Mouse (Mus musculus): ENCODE results near the gene Olfr320. TPM values are rescaled to one million over a fixed set of nuclear protein-coding genes. Genes with fewer than 3 reads are reported as not detected.

Gene Olfr320
- not detected for polyA plus RNA-seq (2014; fragmentation: Illumina TruSeq; extraction: RNeasy Lipid Tissue Mini Kit (QIAGEN cat#74804))

GRCm38 (mm10) chr11:58680799-58681198 lies at the start of gene Olfr320:
Gene Olfr320, plus strand, starts transcription at chr11:58681099.

GRCm38 (mm10) chr11:58640272-58640867 lies 40.5 kb upstream of the Olfr320 start, which contains the start of gene Trim58:
Gene Trim58, plus strand, starts transcription at chr11:58640465.

GRCm38 (mm10) chr11:58658596-58658995 lies 22.3 kb upstream of the Olfr320 start, which contains the start of gene Olfr322:
Gene Olfr322, plus strand, starts transcription at chr11:58658782.

GRCm38 (mm10) chr11:58698862-58699261 lies 18.0 kb downstream of the Olfr320 start, which contains the start of gene Olfr319:
Gene Olfr319, plus strand, starts transcription at chr11:58699162.

GRCm38 (mm10) chr11:58723914-58724313 lies 43.0 kb downstream of the Olfr320 start, which contains the start of gene Olfr318:
Gene Olfr318, minus strand, starts transcription at chr11:58724014.

Other genes with a start within 250 kb of the Olfr320 start
- not detected for gene Gm12253, start 248.5 kb upstream of the Olfr320 start, polyA plus RNA-seq (2014; fragmentation: Illumina TruSeq; extraction: RNeasy Lipid Tissue Mini Kit (QIAGEN cat#74804))
- not detected for gene Lypd9, start 228.2 kb upstream of the Olfr320 start, polyA plus RNA-seq (2014; fragmentation: Illumina TruSeq; extraction: RNeasy Lipid Tissue Mini Kit (QIAGEN cat#74804))
- not detected for gene Olfr30, start 218.8 kb upstream of the Olfr320 start, polyA plus RNA-seq (2014; fragmentation: Illumina TruSeq; extraction: RNeasy Lipid Tissue Mini Kit (QIAGEN cat#74804))
- not detected for gene Olfr332, start 188.5 kb upstream of the Olfr320 start, polyA plus RNA-seq (2014; fragmentation: Illumina TruSeq; extraction: RNeasy Lipid Tissue Mini Kit (QIAGEN cat#74804))
- not detected for gene Olfr331, start 178.5 kb upstream of the Olfr320 start, polyA plus RNA-seq (2014; fragmentation: Illumina TruSeq; extraction: RNeasy Lipid Tissue Mini Kit (QIAGEN cat#74804))
- 4.5 TPM for gene Olfr330, start 146.3 kb upstream of the Olfr320 start, polyA plus RNA-seq (2014; fragmentation: Illumina TruSeq; extraction: RNeasy Lipid Tissue Mini Kit (QIAGEN cat#74804))
- 5.1 TPM for gene Olfr329-ps, start 134.7 kb upstream of the Olfr320 start, polyA plus RNA-seq (2014; fragmentation: Illumina TruSeq; extraction: RNeasy Lipid Tissue Mini Kit (QIAGEN cat#74804))
- gene Olfr328, start 125.5 kb upstream of the Olfr320 start, polyA plus RNA-seq (2014; fragmentation: Illumina TruSeq; extraction: RNeasy Lipid Tissue Mini Kit (QIAGEN cat#74804)), result 0.20 TPM
- not detected for gene Olfr224, start 110.5 kb upstream of the Olfr320 start, polyA plus RNA-seq (2014; fragmentation: Illumina TruSeq; extraction: RNeasy Lipid Tissue Mini Kit (QIAGEN cat#74804))
- gene Olfr325, start 103.4 kb upstream of the Olfr320 start, polyA plus RNA-seq (2014; fragmentation: Illumina TruSeq; extraction: RNeasy Lipid Tissue Mini Kit (QIAGEN cat#74804)), result not detected
- not detected for gene Olfr324, start 86.0 kb upstream of the Olfr320 start, polyA plus RNA-seq (2014; fragmentation: Illumina TruSeq; extraction: RNeasy Lipid Tissue Mini Kit (QIAGEN cat#74804))
- gene 2210407C18Rik, start 65.0 kb upstream of the Olfr320 start, polyA plus RNA-seq (2014; fragmentation: Illumina TruSeq; extraction: RNeasy Lipid Tissue Mini Kit (QIAGEN cat#74804)), result 0.80 TPM
- gene Olfr323, start 50.6 kb upstream of the Olfr320 start, polyA plus RNA-seq (2014; fragmentation: Illumina TruSeq; extraction: RNeasy Lipid Tissue Mini Kit (QIAGEN cat#74804)), result not detected
- not detected for gene Trim58, start 40.6 kb upstream of the Olfr320 start, polyA plus RNA-seq (2014; fragmentation: Illumina TruSeq; extraction: RNeasy Lipid Tissue Mini Kit (QIAGEN cat#74804))
- gene Olfr322, start 22.3 kb upstream of the Olfr320 start, polyA plus RNA-seq (2014; fragmentation: Illumina TruSeq; extraction: RNeasy Lipid Tissue Mini Kit (QIAGEN cat#74804)), result not detected
- gene Olfr319, start 18.1 kb downstream of the Olfr320 start, polyA plus RNA-seq (2014; fragmentation: Illumina TruSeq; extraction: RNeasy Lipid Tissue Mini Kit (QIAGEN cat#74804)), result not detected
- gene Olfr318, start 42.9 kb downstream of the Olfr320 start, polyA plus RNA-seq (2014; fragmentation: Illumina TruSeq; extraction: RNeasy Lipid Tissue Mini Kit (QIAGEN cat#74804)), result not detected
- not detected for gene Olfr317, start 58.1 kb downstream of the Olfr320 start, polyA plus RNA-seq (2014; fragmentation: Illumina TruSeq; extraction: RNeasy Lipid Tissue Mini Kit (QIAGEN cat#74804))
- not detected for gene Olfr316, start 71.6 kb downstream of the Olfr320 start, polyA plus RNA-seq (2014; fragmentation: Illumina TruSeq; extraction: RNeasy Lipid Tissue Mini Kit (QIAGEN cat#74804))
- not detected for gene Olfr315, start 92.1 kb downstream of the Olfr320 start, polyA plus RNA-seq (2014; fragmentation: Illumina TruSeq; extraction: RNeasy Lipid Tissue Mini Kit (QIAGEN cat#74804))
- gene Olfr314, start 101.9 kb downstream of the Olfr320 start, polyA plus RNA-seq (2014; fragmentation: Illumina TruSeq; extraction: RNeasy Lipid Tissue Mini Kit (QIAGEN cat#74804)), result not detected
- gene Fam183b, start 120.9 kb downstream of the Olfr320 start, polyA plus RNA-seq (2014; fragmentation: Illumina TruSeq; extraction: RNeasy Lipid Tissue Mini Kit (QIAGEN cat#74804)), result 17.5 TPM
- not detected for gene Olfr313, start 133.9 kb downstream of the Olfr320 start, polyA plus RNA-seq (2014; fragmentation: Illumina TruSeq; extraction: RNeasy Lipid Tissue Mini Kit (QIAGEN cat#74804))
- gene Olfr312, start 148.1 kb downstream of the Olfr320 start, polyA plus RNA-seq (2014; fragmentation: Illumina TruSeq; extraction: RNeasy Lipid Tissue Mini Kit (QIAGEN cat#74804)), result not detected
- not detected for gene Olfr311, start 158.2 kb downstream of the Olfr320 start, polyA plus RNA-seq (2014; fragmentation: Illumina TruSeq; extraction: RNeasy Lipid Tissue Mini Kit (QIAGEN cat#74804))
- gene Gm12258, start 166.1 kb downstream of the Olfr320 start, polyA plus RNA-seq (2014; fragmentation: Illumina TruSeq; extraction: RNeasy Lipid Tissue Mini Kit (QIAGEN cat#74804)), result 5.8 TPM
- gene 2810021J22Rik, start 186.1 kb downstream of the Olfr320 start, polyA plus RNA-seq (2014; fragmentation: Illumina TruSeq; extraction: RNeasy Lipid Tissue Mini Kit (QIAGEN cat#74804)), result 13.6 TPM
- gene Zfp39, start 223.1 kb downstream of the Olfr320 start, polyA plus RNA-seq (2014; fragmentation: Illumina TruSeq; extraction: RNeasy Lipid Tissue Mini Kit (QIAGEN cat#74804)), result 12.8 TPM
- not detected for gene Btnl10, start 236.8 kb downstream of the Olfr320 start, polyA plus RNA-seq (2014; fragmentation: Illumina TruSeq; extraction: RNeasy Lipid Tissue Mini Kit (QIAGEN cat#74804))

All from ovary, adult 10 weeks (tissue).